Mouse (Mus musculus) CH12.LX (cell line): ENCODE measurements around the gene Rab4b. TPM values are rescaled to one million over a fixed set of nuclear protein-coding genes. Genes with fewer than 3 reads are reported as not detected.

Experiments used
- DNase-seq: peaks from one replicate; pipeline ENCODE4 v3.0.0-alpha.2; 2013; ENCODE audit errors: extremely low read depth
- H3K27ac ChIP-seq: 2 replicates; pipeline ENCODE4 v1.5.1; 2012; ENCODE audit warnings: low read depth, mild to moderate bottlenecking, control low read depth, moderate library complexity; ENCODE audit not compliant: insufficient read depth
- H3K27me3 ChIP-seq: replicated peaks from 2 replicates; pipeline ENCODE3; 2012; ENCODE audit warnings: inconsistent platforms
- H3K36me3 ChIP-seq, 2 experiments: replicated peaks in 1 of 2; 2 replicates each; pipeline versions ENCODE3 to v1.6.1; 2012; ENCODE audit warnings: inconsistent platforms in 1 of 2, low read length in 1 of 2, mild to moderate bottlenecking in 1 of 2, mixed read lengths in 1 of 2, moderate library complexity in 1 of 2; ENCODE audit not compliant: control insufficient read depth in 1 of 2, insufficient read depth in 1 of 2
- H3K4me1 ChIP-seq, 2 experiments: 2 replicates each; pipeline ENCODE4 v1.6.1; 2012; ENCODE audit warnings: inconsistent platforms in 1 of 2, moderate library complexity in 1 of 2; ENCODE audit not compliant: insufficient read depth in 2 of 2, control insufficient read depth in 1 of 2
- H3K4me2 ChIP-seq: 2 replicates; pipeline ENCODE4 v1.6.1; 2012; ENCODE audit warnings: low read depth, mild to moderate bottlenecking, control low read depth; ENCODE audit not compliant: poor library complexity, insufficient read depth, severe bottlenecking
- H3K4me3 ChIP-seq, 3 experiments: fragments of 150-350 bp in 1 of 3; sonication (generic) in 1 of 3; replicated peaks in 1 of 3; 2 replicates each; pipeline versions ENCODE3 to v1.5.1; 2011 to 2012; ENCODE audit warnings: low read depth in 2 of 3, low read length in 2 of 3, mild to moderate bottlenecking in 2 of 3, moderate library complexity in 2 of 3, control low read depth in 1 of 3, improper control_type of control experiment in 1 of 3, inconsistent platforms in 1 of 3, mixed read lengths in 1 of 3; ENCODE audit not compliant: poor library complexity in 1 of 3
- H3K79me2 ChIP-seq: replicated peaks from 2 replicates; pipeline ENCODE4 v1.6.1; 2012; ENCODE audit warnings: mild to moderate bottlenecking, moderate library complexity; ENCODE audit not compliant: control insufficient read depth, poor library complexity, insufficient read depth, severe bottlenecking; ENCODE audit errors: extremely low read depth
- H3K9ac ChIP-seq: 2 replicates; pipeline ENCODE4 v1.6.1; 2012; ENCODE audit warnings: low read depth, mild to moderate bottlenecking, control low read depth, moderate library complexity; ENCODE audit not compliant: insufficient read depth
- H3K9me3 ChIP-seq: replicated peaks from 2 replicates; pipeline ENCODE3; 2012; ENCODE audit warnings: low read length, inconsistent platforms, mixed read lengths
- BHLHE40 ChIP-seq: IDR thresholded peaks from 2 replicates; pipeline ENCODE4 v1.6.1; 2011; ENCODE audit warnings: mild to moderate bottlenecking, low read depth, low read length, improper control_type of control experiment
- CHD2 ChIP-seq: IDR thresholded peaks from 2 replicates; pipeline ENCODE4 v1.6.1; 2011; ENCODE audit warnings: low read length, improper control_type of control experiment
- ELF1 ChIP-seq: IDR thresholded peaks from 2 replicates; pipeline ENCODE4 v1.6.1; 2014; ENCODE audit warnings: low read depth, mild to moderate bottlenecking, inconsistent platforms, low read length, improper control_type of control experiment
- EP300 ChIP-seq: IDR thresholded peaks from 2 replicates; pipeline ENCODE4 v1.6.1; 2011; ENCODE audit warnings: low read length, improper control_type of control experiment
- ETS1 ChIP-seq: conservative IDR thresholded peaks from 2 replicates; pipeline ENCODE4 v1.6.1; 2012; ENCODE audit warnings: low read depth, mild to moderate bottlenecking, inconsistent platforms, low read length, improper control_type of control experiment, moderate library complexity
- GABPA ChIP-seq: IDR thresholded peaks from 2 replicates; pipeline ENCODE4 v1.6.1; 2012; ENCODE audit warnings: low read depth, low read length, improper control_type of control experiment, inconsistent platforms; ENCODE audit not compliant: insufficient replicate concordance
- HCFC1 ChIP-seq: IDR thresholded peaks from 2 replicates; pipeline ENCODE4 v1.6.1; 2012; ENCODE audit warnings: low read depth, mild to moderate bottlenecking, inconsistent platforms, low read length, improper control_type of control experiment
- JUN ChIP-seq: IDR thresholded peaks from 2 replicates; pipeline ENCODE4 v1.6.1; 2011; ENCODE audit warnings: low read depth, mild to moderate bottlenecking, low read length, improper control_type of control experiment, moderate library complexity; ENCODE audit not compliant: insufficient read depth
- JUND ChIP-seq: conservative IDR thresholded peaks from 2 replicates; pipeline ENCODE4 v1.6.1; 2011; ENCODE audit warnings: low read depth, low read length, improper control_type of control experiment
- KAT2A ChIP-seq: IDR thresholded peaks from 2 replicates; pipeline ENCODE4 v1.6.1; 2012; ENCODE audit warnings: low read length, improper control_type of control experiment, inconsistent platforms; ENCODE audit not compliant: insufficient replicate concordance
- MAFK ChIP-seq: IDR thresholded peaks from 2 replicates; pipeline ENCODE4 v1.6.1; 2011; ENCODE audit warnings: low read length, improper control_type of control experiment; ENCODE audit not compliant: insufficient replicate concordance
- MAZ ChIP-seq: IDR thresholded peaks from 2 replicates; pipeline ENCODE4 v1.6.1; 2012; ENCODE audit warnings: low read depth, mild to moderate bottlenecking, inconsistent platforms, low read length, improper control_type of control experiment, moderate library complexity
- MEF2A ChIP-seq: IDR thresholded peaks from 2 replicates; pipeline ENCODE4 v1.6.1; 2014; ENCODE audit warnings: low read depth, mild to moderate bottlenecking, inconsistent platforms, low read length, improper control_type of control experiment, borderline replicate concordance
- MXI1 ChIP-seq: IDR thresholded peaks from 2 replicates; pipeline ENCODE4 v1.6.1; 2011; ENCODE audit warnings: mild to moderate bottlenecking, low read depth, low read length, improper control_type of control experiment
- MYC ChIP-seq: IDR thresholded peaks from 2 replicates; pipeline ENCODE4 v1.6.1; 2011; ENCODE audit warnings: low read depth, mild to moderate bottlenecking, improper control_type of control experiment, low read length
- NELFE ChIP-seq: IDR thresholded peaks from 2 replicates; pipeline ENCODE4 v1.6.1; 2011; ENCODE audit warnings: low read depth, low read length, improper control_type of control experiment
- NRF1 ChIP-seq: IDR thresholded peaks from 2 replicates; pipeline ENCODE4 v1.6.1; 2014; ENCODE audit warnings: low read depth, mild to moderate bottlenecking, inconsistent platforms, low read length, improper control_type of control experiment, moderate library complexity
- PAX5 ChIP-seq: IDR thresholded peaks from 2 replicates; pipeline ENCODE4 v1.6.1; 2012; ENCODE audit warnings: low read length, inconsistent platforms, mixed read lengths
- POLR2A ChIP-seq: IDR thresholded peaks from 2 replicates; pipeline ENCODE4 v1.6.1; 2011; ENCODE audit warnings: low read depth, mild to moderate bottlenecking, improper control_type of control experiment, low read length
- POLR2AphosphoS2 ChIP-seq: IDR thresholded peaks from 2 replicates; pipeline ENCODE4 v1.6.1; 2011; ENCODE audit warnings: low read depth, low read length, improper control_type of control experiment
- RCOR1 ChIP-seq: conservative IDR thresholded peaks from 2 replicates; pipeline ENCODE4 v1.6.1; 2012; ENCODE audit warnings: low read depth, mild to moderate bottlenecking, inconsistent platforms, low read length, improper control_type of control experiment
- SIN3A ChIP-seq: IDR thresholded peaks from 2 replicates; pipeline ENCODE4 v1.6.1; 2012; ENCODE audit warnings: low read length, improper control_type of control experiment, inconsistent platforms
- SMC3 ChIP-seq: IDR thresholded peaks from 2 replicates; pipeline ENCODE4 v1.6.1; 2011; ENCODE audit warnings: low read depth, low read length, improper control_type of control experiment
- TBP ChIP-seq: conservative IDR thresholded peaks from 2 replicates; pipeline ENCODE4 v1.6.1; 2011; ENCODE audit warnings: low read depth, low read length, improper control_type of control experiment
- TCF12 ChIP-seq: IDR thresholded peaks from 2 replicates; pipeline ENCODE4 v1.6.1; 2014; ENCODE audit warnings: low read depth, mild to moderate bottlenecking, inconsistent platforms, low read length, improper control_type of control experiment
- UBTF ChIP-seq: IDR thresholded peaks from 2 replicates; pipeline ENCODE4 v1.6.1; 2012; ENCODE audit warnings: low read depth, mild to moderate bottlenecking, inconsistent platforms, low read length, improper control_type of control experiment, moderate library complexity
- USF1 ChIP-seq: IDR thresholded peaks from 2 replicates; pipeline ENCODE4 v1.6.1; 2014; ENCODE audit warnings: low read depth, mild to moderate bottlenecking, inconsistent platforms, low read length, improper control_type of control experiment
- USF2 ChIP-seq: conservative IDR thresholded peaks from 2 replicates; pipeline ENCODE4 v1.6.1; 2011; ENCODE audit warnings: low read depth, low read length, improper control_type of control experiment
- ZC3H11A ChIP-seq: IDR thresholded peaks from 2 replicates; pipeline ENCODE4 v1.6.1; 2012; ENCODE audit warnings: low read depth, mild to moderate bottlenecking, inconsistent platforms, low read length, improper control_type of control experiment
- ZKSCAN1 ChIP-seq: IDR thresholded peaks from 2 replicates; pipeline ENCODE4 v1.6.1; 2012; ENCODE audit warnings: low read depth, inconsistent platforms, low read length, improper control_type of control experiment, borderline replicate concordance
- ZMIZ1 ChIP-seq: IDR thresholded peaks from 2 replicates; pipeline ENCODE4 v1.6.1; 2012; ENCODE audit warnings: low read depth, mild to moderate bottlenecking, inconsistent platforms, low read length, improper control_type of control experiment
- ZNF384 ChIP-seq: IDR thresholded peaks from 2 replicates; pipeline ENCODE4 v1.6.1; 2012; ENCODE audit warnings: low read depth, low read length, improper control_type of control experiment, inconsistent platforms
- dilution Hi-C: fragments of 300-500 bp; cut with MboI; formaldehyde crosslinking; loops from 2 replicates; pipeline ENCODE4 v1.14.3; 2020; ENCODE audit warnings: low sequenced_read_pairs; ENCODE audit not compliant: extremely low pct_unique_long_range_greater_than_20kb, extremely low pct_ligation_motif_present
- in situ Hi-C: fragments of 300-500 bp; cut with MboI; formaldehyde crosslinking; loops from 3 replicates; pipeline ENCODE4 v1.14.3; 2019; ENCODE audit warnings: low sequenced_read_pairs, low pct_ligation_motif_present, low pct_unique_long_range_greater_than_20kb, mixed read lengths
- polyA plus RNA-seq: library from polyadenylated mRNA; unstranded; fragments of >175 nt; gene quantifications from 2 replicates; pipeline ENCODE4 v1.2.1, GENCODE M21; 2012; ENCODE audit warnings: low read depth; ENCODE audit not compliant: insufficient read length
- total RNA-seq, 2 experiments: library from RNA; depleted of rRNA; stranded (reverse); fragments of 300-350 nt in 1 of 2; fragments of >200 nt in 1 of 2; gene quantifications; 2 replicates each; pipeline ENCODE4 v1.2.3; 2012 to 2014

Gene Rab4b
- total and polyA plus RNA-seq, 3 experiments: 26.2 to 85.5 (median 39.4) TPM

DNA sequence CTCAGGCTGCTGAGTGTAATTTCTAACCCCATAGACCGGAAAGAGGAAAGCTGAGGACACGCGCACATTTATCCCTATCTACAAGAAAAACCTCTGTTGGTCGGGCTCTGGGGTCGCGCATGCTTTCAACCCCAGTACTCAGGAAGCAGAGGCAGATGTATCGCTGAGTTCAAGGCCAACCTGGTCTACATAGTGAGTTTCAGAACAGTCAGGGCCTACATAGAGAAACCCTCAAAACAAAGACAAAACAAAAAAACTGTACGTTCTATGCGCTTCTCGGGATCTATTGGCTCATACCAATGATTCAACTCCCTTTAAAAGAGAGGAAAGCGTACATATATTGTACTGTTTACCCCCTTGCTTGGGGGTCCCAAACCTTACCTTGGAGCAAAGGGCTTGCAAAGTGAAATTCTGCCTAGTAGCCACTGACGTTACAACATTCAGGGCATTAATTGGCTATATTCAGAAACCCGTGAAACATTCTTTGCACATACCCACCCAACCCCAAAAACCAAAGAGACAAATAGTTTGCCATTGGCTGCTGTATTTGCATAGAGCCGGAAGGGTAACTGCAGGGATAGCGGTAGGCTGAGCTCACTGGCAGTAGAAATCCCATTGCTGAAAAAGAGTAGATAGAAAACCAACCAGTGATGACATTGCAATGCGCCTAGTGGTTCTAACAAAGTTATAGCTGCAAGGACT lies 672 bp upstream of the Rab4b start:
- Histone ChIP-seq H3K9ac (peak overlapping the region; percentile 81), H3K4me3 (peak overlapping the region; percentile 42 to 71 (median 67)), H3K4me2 (peak overlapping the region; percentile 68), H3K79me2 (peaks cover 7% of the 10 kb centered on the region), H3K4me1 (peaks cover 3 to 43% of the 10 kb centered on the region in 2 experiments; a peak in 3 of 4 replicates), H3K36me3 (peaks cover 19 to 44% of the 10 kb centered on the region in 2 experiments), H3K9me3 (no peaks in the 10 kb centered on the region), H3K27ac (peak overlapping the region; percentile 87), H3K27me3 (no peaks in the 10 kb centered on the region)
- TF ChIP-seq JUN: no peak
- TF ChIP-seq POLR2A: peak; percentile 39; the same call in 1 of the 2 replicates
- TF ChIP-seq MXI1: no peak
- no peak for TF ChIP-seq MAFK
- TF ChIP-seq PAX5: no peak
- TF ChIP-seq ZNF384: no peak
- 0 out of 2 replicates have a peak, but pooled peaks have one; percentile 40 for TF ChIP-seq ELF1
- TF ChIP-seq MAZ: no peak
- no peak for TF ChIP-seq POLR2AphosphoS2
- no peak for TF ChIP-seq NRF1
- TF ChIP-seq NELFE: peak; percentile 51; the same call in 1 of the 2 replicates
- no peak; the same call in none of the 2 replicates for TF ChIP-seq SIN3A
- TF ChIP-seq JUND: peak; percentile 20; the same call in 1 of the 2 replicates
- no peak for TF ChIP-seq USF2
- TF ChIP-seq SMC3: no peak
- TF ChIP-seq MEF2A: peak; percentile 20; the same call in 1 of the 2 replicates
- TF ChIP-seq ZMIZ1: peak; percentile 73; the same call in 1 of the 2 replicates
- no peak for TF ChIP-seq GABPA
- TF ChIP-seq TBP: peak; percentile 80
- peak; percentile 91 for TF ChIP-seq CHD2
- peak; percentile 43; the same call in 1 of the 2 replicates for TF ChIP-seq ETS1
- TF ChIP-seq UBTF: no peak
- TF ChIP-seq ZC3H11A: no peak
- no peak; the same call in 1 of the 2 replicates for TF ChIP-seq EP300
- TF ChIP-seq BHLHE40: 0 out of 2 replicates have a peak, but pooled peaks have one; percentile 25
- 0 out of 2 replicates have a peak, but pooled peaks have one; percentile 21 for TF ChIP-seq TCF12
- TF ChIP-seq HCFC1: no peak; the same call in 1 of the 2 replicates
- TF ChIP-seq USF1: no peak
- TF ChIP-seq KAT2A: no peak
- TF ChIP-seq RCOR1: no peak
- TF ChIP-seq MYC: 0 out of 2 replicates have a peak, but pooled peaks have one; percentile 10
- TF ChIP-seq ZKSCAN1: no peak
- dilution Hi-C loops: no loop called here
- DNase-seq: peak; percentile 92
- in situ Hi-C loops: no loop called here
